Mouse (Mus musculus) kidney, postnatal 14 days (tissue): Measurements from ENCODE around the gene Tmc7.

Experiments
- DNase-seq: peaks from one replicate; pipeline ENCODE4 v3.0.0; 2022; ENCODE audit warnings: mixed read lengths

The Tmc7 gene

DNA sequence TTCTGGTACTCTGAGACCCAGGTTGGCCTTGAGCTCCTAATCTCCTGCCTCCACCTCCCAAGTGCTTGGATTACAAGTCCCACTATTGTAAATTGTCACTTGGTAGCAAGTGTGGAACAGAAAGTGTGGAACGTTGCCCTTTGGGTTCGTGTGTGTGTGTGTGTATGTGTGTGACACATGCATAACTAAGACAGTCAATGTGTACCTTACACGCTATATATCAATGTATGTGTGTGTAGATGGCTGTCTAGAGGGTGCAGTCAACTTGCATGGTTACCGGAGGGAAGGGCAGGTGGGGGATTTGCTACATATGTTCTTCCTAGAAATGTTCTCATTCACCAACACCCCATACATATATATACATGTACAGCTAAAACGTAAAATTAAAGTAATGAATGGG, 390 bp upstream of the Tmc7 start:
- no peak for DNase-seq

DNA sequence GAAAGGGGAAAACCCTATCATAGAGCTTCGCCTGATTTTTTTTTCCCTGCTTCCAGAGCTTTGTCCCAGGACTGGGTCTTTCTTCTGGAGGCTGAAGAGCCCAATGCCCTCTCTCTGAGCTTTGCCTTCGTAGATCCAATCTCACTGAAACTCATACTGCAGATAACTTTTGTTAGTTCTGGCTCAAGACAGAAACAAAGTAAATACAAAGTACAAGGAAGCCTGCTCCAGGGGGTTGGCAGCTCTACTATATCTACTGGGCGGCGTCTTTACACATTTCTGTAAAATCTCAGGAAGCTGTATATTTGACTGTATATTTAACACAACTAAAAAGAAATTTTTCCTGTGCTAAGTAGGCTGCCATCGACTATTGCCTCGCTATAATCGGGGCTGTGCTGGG, 715 bp downstream of the Tmc7 start:
- no peak for DNase-seq

DNA sequence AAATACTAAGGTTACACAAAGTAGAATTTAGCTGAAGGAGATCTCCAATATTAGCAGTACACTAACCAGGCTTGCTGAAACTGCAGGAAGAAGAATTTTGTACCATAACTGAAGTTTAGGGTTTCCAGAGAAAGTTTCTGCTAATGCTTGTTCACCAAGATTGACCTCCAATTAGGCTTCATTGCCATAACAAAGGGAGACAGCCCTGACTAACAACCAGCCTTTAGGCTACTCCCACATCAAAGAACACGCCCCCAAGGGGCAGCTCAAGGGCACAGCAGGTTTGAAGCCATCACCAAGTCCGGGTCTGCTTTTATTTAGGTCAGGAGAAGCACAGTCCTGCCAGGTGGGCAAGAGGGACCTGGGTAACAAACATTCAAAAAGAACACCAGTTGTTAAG, 4.6 kb downstream of the Tmc7 start:
- no peak for DNase-seq

DNA sequence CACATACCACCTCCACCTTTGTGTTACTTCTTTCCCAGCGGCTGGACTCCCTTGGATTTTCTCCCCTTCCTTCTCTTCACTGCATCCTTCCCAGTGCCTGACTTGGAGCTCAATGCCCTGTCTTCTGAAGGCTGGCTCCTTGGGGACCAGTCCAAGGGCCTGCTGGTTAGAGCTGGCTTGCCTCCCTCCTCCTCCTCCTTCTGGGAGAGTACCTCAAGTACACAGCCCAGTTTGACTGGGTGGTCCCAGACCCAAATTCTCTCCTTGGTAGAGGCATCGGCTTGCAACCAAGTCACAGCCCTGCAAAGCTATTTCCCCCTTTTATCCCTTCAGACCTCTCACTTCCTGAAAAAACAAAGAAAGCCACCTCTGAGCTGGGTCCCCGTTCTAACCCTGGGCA, 6.3 kb downstream of the Tmc7 start:
- DNase-seq: no peak

DNA sequence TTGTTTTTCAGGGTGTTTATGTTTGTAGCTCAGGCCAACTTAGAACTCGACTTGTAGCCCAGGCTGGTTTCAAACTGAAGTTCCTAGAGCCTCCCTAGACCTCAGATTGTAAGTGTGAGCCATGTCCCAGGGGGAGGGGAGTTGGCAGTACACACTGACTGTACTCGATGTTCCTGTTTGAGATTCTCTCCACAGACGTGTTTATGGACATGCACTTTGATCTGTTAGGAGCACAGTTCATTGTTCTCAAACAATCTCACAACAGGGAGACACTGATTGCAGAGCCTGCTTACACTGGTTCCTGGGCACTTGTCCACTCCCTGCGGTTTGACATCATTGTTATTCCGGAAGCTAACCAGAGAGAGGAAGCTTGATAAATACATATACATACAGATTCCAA, 12.5 kb downstream of the Tmc7 start:
- no peak for DNase-seq

DNA sequence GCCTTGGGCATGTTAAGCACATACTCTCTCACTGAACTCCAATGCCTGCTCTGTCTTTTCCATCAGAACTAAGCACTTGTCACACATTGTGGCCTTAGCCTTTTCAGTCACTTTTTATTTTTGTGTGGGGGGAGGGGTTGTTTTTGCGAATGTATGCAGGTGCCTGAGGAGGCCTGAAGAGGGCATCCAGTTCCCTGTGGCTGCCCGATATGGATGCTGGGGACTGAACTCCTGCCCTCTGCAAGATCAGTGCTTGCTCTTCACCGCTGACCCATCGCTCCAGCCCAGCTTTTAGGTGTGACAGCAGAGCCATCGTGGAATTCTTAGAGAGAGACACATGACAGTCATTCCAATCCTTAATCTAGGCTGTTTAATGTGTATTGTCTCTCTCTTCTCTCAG, 13.2 kb downstream of the Tmc7 start:
- no peak for DNase-seq

DNA sequence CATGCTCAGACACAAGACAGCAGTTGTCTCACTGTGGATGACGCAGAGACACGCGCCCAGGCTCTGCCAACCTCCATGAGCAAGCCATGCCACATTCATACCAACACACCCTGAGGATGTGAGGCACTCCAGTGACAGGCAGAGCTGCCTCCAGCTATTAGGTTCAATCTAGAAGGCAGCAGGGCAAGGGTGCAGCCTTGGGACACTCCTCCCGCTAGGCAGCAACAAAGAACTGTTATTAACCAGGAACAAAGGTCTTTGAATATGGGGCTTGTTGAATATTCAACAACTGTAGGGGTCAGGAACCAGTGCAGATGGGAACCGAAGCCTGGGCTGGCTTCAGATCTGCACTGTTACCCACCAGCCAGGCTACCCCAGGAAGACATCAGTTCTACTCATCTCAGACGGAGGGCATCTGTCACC, 15.4 kb downstream of the Tmc7 start:
- no peak for DNase-seq

DNA sequence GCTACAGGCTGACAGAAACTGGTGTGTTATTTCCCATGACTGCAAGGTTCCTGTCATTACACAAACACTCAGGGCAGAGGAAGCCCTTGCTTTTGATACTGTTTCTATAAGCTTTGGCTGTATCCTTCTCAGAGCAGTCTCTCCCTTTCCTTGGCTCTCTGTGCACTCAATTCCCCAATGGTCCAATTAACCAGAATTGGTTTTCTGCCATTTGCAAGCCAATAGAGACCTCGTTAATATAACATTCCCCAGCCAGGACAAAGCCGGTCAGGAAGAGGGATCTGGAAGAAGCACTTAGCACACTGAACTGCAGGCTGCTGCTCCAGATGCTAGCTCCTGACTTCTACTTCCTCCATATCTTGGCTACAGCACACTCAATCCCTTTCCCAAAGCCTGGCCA, 30.2 kb downstream of the Tmc7 start:
- DNase-seq: no peak

DNA sequence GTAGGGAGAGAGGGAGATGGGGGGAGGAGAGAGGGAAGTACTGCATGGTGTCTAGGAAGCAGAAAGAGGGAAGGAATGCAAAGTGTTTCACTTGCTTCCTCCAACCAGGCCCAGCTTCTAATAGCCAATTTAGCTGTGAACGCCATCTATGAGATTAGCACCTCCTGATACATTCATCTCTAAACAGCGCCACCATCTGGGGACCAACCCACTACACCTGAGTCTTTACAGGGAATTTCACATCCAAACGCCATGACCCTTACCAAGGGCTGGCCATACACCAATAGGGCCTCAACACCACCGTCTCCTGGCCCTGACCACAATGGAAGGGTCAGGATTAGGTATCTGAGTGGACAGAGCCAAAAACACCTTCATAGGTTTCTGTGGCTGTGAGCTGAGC, 30.7 kb downstream of the Tmc7 start:
- no peak for DNase-seq

DNA sequence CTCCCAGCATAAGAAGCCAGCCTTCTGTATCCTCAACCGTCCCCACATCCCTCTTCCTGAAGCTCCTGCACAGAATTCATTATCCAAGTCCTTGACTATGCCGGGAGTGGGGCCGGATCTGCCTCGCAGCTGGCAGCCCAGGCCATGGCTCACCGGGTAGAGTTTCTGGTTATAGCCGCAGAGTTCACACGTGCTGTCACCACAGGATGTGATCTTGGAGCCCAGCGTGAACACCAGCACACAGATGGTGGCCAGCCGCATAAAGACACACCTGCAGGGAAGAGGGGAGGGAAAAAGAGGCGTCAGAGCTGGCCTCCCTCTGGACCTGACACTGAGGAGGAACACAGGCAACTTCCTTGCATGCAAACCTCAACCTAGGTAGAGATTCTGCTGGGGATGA, 37.1 kb downstream of the Tmc7 start:
- no peak for DNase-seq

DNA sequence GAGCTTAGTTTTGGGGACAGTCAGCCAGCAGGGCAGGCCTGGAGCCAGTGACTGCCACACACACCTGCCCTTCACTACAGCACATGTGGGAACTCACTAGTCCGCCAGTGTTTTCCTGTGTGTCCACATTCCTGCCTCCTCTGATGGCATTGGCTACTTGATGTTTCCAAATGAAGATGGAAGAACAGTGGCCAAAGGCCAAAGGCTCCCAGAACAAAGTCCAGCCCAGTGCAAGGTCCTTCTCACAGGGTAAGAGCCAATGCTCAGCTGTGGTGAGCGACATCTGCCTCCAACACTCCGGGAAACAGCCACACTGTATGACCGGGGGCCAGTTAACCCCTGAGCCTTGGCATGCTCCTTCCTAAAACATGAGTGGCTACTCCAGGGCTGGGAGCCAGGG, 40.4 kb downstream of the Tmc7 start:
- DNase-seq: no peak

DNA sequence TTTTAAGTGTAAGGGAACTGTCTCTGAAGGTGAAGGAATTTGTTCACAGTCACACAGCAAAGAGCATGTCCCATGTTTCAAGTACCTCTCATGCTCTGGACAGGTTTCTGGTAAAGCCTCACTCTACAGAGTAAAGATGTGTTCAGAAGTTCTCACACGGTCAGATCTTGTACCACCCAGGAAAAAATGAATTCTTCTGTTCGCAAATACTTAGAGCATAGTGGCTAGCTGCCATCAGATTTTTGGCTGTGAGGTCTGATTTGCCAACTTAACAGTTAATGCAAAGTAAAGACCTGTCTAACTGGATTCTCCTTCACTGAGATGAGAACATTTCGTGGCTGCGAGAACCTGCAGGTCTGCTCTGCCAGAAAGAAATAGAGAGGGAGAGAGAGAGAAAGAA, 49.5 kb downstream of the Tmc7 start:
- DNase-seq: no peak

DNA sequence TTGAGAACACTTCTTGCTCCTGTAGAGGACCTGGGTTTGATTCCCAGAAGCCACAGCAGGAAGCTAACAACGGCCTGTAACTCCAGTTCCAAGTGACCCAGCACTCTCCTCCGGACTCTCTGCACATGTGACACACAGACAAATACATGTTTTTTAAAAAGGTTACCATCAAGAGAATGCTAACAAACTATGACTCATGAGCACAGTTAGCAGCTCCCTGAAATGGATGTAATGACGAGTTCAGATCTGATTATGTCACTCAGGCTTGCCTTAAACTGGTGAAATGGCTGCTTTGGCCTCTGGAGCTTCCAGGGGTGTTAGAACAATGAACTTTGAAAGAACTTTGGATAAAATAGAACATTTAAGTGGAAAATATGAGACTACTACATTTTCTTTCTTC, 50.2 kb downstream of the Tmc7 start:
- DNase-seq: no peak

DNA sequence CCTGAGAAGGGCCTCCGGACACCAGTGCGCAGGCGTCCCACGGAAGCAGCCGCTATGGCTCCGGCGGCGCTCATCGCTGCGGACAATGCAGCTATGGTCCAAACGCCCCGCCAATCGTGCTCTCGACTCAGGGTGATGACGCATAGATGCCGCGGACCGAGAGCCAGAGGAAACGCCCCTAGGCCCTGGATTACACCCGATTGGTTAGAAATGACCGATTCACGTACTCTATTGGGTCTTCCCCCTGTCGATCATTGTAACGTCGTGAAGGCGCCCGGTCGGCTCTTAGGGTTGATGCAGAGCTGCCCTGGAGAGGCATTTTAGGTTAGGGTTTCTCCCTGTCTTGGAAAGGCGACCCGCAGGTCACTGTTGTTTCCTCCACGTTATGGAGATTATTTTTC, 51.4 kb downstream of the Tmc7 start, which contains the start of gene Coq7:
Gene Coq7, minus strand, starts transcription at position 179 of the 401 bp plus-strand sequence.
- peak; percentile 97 for DNase-seq

DNA sequence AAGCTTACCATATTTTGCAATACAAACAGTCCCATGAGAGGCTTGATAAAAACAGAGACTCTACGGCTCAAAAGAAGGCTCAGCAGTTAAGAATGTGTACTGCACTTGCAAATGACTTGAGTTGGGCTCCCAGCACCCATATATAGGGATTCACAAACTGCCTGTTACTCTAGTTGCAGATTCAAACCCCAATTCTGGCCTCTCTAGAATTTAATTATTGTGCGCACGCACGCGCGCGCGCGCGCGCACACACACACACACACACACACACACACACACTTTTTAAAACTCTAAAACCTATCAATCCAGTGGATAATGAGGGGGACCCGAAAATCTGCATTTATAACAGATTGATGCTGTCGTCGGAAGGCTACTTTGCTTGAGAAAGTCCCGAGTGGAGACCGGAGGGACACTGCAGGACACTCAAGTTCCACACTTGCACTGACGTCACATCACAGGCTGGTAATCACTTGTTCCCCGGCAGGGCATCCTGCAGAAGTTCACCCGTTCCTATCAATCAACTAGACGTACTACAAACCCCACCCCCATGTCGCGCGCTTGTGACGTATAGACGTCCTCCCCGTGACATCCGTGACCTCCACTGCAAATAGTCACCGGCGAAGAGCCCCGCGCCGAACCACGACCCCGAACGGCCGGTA, 51.9 kb downstream of the Tmc7 start:
- peak; percentile 96 for DNase-seq

DNA sequence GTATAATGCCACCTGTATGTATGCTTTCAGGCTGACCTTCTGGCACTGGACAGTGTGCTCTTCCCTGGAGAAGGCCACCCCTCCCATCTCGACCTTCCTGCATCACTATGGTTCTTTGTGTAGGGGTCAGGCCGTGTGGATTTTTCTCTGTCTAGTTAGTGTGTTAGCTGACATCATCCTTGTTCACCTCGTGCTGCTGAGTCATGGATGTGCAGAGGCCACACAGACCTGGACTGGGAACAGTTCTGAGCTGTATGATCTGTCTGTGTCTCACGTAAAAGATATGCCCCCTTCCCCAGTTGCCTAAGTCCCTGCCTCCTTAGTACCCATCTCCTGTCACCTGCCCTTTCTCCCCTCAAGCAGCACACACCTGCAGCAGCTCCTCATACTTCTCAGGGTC, 57.6 kb downstream of the Tmc7 start:
- DNase-seq: no peak

DNA sequence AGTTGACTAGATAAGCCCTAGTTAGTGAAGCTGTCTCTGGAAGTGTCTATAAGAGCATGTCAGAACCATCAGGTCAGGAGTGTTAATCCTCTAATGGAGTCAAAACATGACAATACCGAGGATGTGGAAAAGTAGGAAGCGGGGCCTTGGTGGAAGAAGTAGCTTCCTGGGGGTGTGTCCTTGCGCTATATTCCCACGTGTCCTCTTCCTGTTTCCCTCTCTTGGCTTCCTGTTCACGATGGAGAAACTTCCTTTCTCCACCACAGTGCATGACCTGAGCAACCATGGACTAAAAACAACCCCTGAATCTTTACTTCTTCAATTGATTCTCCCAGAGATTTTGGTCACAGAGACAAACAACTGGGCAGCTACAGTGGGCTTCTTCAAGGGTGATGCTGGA, 62.5 kb downstream of the Tmc7 start:
- no peak for DNase-seq

DNA sequence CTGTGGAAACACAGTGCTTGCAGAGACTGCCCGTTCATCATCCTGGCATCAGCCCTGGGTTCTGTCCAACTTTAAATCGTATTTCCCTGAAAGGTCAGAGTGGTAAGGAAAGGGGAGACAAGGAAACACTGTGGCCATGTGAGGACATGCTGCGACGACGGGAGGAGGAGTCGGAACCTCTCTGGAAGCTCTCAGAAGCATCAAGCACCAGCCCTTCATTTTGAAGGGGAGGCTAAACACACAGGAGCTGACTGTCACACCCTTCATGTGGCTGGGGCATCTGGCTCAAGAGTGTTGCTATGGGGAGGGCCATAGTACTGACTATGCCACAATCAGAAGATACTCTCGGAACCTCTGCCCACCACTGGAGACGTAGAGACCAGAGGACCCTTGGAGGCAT, 64.9 kb downstream of the Tmc7 start:
- DNase-seq: no peak

DNA sequence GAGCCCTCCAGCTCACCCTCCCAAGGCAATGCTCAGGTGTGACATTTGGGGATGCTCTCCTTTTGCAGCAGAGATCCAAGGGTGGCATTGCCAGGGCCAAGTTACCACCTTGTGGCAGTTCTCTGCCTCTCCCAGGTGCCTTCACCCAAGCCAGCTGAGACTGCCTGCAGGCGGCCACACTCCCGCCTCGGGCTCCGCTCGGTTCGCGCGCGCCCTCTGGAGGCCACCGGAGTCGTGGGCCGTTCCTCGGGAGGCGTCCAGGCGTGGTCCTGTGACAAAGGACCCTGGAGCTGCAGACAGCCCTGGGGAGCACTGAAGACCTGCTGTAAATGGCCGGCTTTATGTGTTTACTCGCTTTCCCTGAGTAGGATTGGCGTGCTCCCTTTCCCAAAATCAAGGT, 65.8 kb downstream of the Tmc7 start:
- peak; percentile 85 for DNase-seq

DNA sequence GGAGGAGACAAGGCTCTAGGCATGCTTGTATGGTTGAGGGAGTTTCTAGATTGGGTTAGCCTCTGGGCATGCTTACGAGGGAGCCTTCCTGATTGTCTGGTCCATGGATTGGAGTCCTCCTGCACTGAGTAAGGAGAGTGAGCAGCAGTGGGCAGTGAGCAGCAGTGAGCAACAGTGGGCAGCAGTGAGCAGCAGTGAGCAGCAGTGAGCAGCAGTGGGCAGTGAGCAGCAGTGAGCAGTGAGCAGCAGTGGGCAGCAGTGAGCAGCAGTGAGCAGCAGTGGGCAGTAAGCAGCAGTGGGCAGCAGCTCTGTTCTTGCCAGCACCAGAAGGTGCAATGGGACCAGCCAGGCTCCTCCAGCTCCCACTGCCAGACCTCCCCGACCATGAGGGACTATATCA, 66.7 kb downstream of the Tmc7 start:
- peak; percentile 19 for DNase-seq

DNA sequence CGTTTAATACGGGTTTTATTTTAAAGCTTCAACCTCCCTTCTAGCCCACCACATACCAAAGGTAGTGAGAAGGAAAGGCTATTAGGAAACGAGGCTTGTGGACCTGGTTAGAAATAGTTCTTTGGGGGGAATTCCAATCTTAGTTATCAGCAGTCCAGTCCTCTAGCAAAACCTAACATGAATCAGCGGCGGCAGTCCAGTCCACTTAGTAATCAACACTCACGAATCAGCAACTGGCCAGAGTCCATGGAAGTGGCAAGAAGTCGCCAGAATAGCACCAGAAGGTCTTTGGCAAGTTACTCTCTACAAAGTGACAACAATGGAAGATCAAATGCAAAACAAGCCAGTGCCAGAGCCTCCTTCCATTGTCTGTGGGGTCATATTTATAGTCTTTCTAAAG, 76.0 kb downstream of the Tmc7 start:
- no peak for DNase-seq

DNA sequence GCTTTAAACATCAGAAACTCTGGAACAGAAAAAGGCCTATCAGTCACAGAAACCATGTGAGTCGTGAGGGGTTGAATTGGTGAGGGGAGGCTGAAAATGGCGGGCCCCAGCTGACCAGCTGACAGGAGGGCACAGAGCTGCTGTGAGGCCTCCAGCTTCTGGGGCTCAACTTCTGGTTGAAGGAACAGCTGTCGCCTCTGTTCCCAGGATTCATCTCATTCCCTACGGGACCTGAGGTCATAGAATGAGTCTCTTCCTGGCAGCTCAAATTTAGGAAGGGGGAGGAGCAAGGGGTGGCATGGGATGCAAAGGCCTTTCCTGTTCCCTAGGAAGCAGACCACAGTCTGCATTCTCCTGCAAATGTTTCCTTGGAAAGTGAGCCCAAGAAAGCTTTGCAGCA, 80.7 kb downstream of the Tmc7 start:
- DNase-seq: no peak

DNA sequence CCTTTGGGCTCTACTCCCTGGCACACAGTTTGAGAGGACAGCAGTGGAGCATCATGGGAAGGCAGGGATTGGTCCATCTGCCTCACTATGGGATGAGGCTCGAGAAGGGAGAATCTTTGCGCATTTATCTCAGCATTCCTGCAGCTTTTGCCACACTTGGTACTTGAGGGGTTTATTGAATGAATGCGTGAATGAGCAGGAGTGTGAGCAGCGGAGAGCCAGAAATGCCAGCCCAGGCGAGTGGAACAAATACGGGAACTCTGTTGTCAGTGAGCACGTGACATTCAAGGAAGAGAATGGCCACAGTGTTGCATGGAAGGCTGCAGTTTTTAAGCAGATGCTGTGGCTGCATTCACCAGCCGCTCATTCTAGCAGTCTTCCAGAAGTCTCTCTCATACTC, 82.2 kb downstream of the Tmc7 start:
- DNase-seq: no peak

DNA sequence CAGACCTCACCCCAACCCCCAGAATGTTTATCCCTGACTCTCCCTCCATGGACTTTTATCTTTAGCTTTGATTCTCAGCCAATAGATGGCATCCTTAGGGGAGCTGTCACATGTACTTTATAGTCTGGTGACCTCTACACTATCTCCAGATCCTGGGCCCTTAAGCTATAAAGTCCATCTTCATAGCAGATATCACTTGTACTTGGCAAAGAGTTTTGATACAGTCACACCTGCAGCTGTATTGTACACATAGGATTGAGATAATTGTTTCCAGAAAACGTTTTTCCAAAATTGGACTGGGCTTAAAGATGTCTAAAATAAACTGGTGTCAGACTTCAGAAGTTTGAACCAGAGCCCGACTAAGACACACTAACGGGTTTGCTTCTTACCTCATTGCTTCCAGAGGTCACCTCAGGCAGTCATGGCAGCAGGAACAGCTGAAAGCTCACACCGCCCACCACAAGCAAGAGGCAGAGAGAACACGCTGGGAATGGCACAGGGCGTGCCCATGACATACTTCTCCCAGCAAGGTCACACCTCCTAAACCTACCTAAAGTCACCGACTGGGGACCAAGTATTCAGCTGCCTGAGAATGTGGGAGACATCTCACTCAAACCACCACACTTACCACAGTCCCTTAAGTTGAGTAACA, 84.6 kb downstream of the Tmc7 start:
- DNase-seq: no peak
